Comparison of ENCODE assay signal across 7 mouse cellular contexts in genomic region chr4:133751521-133752448, GRCm38 (mm10). TPM values are rescaled to one million over a fixed set of nuclear protein-coding genes. Genes with fewer than 3 reads are reported as not detected.
DNase-seq lines count a peak whose midpoint lies in the region; ATAC-seq lines count a peak whose summit lies in the region.

No protein-coding gene starts in this region.

- WGBS in forebrain, embryonic 12.5 days = 1% methylated on average over 30 of the region's 31 CpGs

- H3K36me3 ChIP-seq in forebrain, embryonic 12.5 days (replicated peaks) = peaks cover 19% of the 10 kb centered on the region

- peak overlapping the region; percentile 100 for H3K9ac ChIP-seq in forebrain, embryonic 12.5 days

- H3K4me2 ChIP-seq in forebrain, embryonic 12.5 days = peak overlapping the region; percentile 93

- no peak for ATAC-seq in forebrain, embryonic 12.5 days (ENCODE audit: low FRiP score)

- H3K27me3 ChIP-seq in forebrain, embryonic 12.5 days = no peaks in the 10 kb centered on the region

- H3K4me3 ChIP-seq in forebrain, embryonic 12.5 days (replicated peaks) = peak overlapping the region; percentile 100

- peak overlapping the region; percentile 99 for H3K27ac ChIP-seq in forebrain, embryonic 12.5 days

- intact Hi-C loops in heart, postnatal 36 days (cut with DNase I) = loop anchor here (1.0 to 2.0 kb wide), 3 partner anchors 21 to 79 kb away; partner anchors contain the start of gene Pigv

- peak; percentile 87 for DNase-seq in Muller cell, postnatal 12 days (ENCODE audit: inconsistent ontology term)
- peak; percentile 55 for DNase-seq in c-Kit-positive CD71-negative TER-119-negative erythroid progenitor cells, embryonic 14.5 days (ENCODE audit: low read depth)
- DNase-seq in heart, postnatal 36 days = peak; percentile 36 to 65
- peak; percentile 47 to 77 for DNase-seq in layer of hippocampus, adult 18-20 months (ENCODE audit: low spot score in 2 of 2)
- peak; percentile 74 for DNase-seq in lung, postnatal 36 days
- DNase-seq in right cerebral cortex, postnatal 10 days (ENCODE audit: low spot score in 2 of 2) = peak; percentile 34 to 75

- H3K4me1 ChIP-seq in forebrain, embryonic 12.5 days = peaks cover 60% of the 10 kb centered on the region

- H3K9me3 ChIP-seq in forebrain, embryonic 12.5 days = no peaks in the 10 kb centered on the region

RNA-seq across cellular contexts. Expression of gene Arid1a, which starts 4.8 kb away (rescaled TPM):
- 50.4 and 51.5 TPM in 2 replicates for polyA plus RNA-seq in forebrain, embryonic 12.5 days (2016; fragmentation: Nextera tagmentation; extraction: Ambion mirVana)
- total RNA-seq in heart, postnatal 36 days (2021) = 10 to 100 TPM; 37.7 to 42.1 TPM
- total RNA-seq in layer of hippocampus, adult 18-20 months (2021) = 10 to 100 TPM; 81.2 to 83.2 TPM
